Mouse (Mus musculus): Measurements from ENCODE around the gene Ddx17. TPM values are rescaled to one million over a fixed set of nuclear protein-coding genes. Genes with fewer than 3 reads are reported as not detected.

The Ddx17 gene
- polyA plus RNA-seq, 1 experiment from 2014 or later = 62.9 TPM

GRCm38 (mm10) chr15:79502891-79503341 is 43.6 kb downstream of the Ddx17 start:
- Histone ChIP-seq H3K9me3 (no peaks in the 10 kb centered on the region), H3K9ac (no peak overlapping the region), H3K4me3 (no peak overlapping the region), H3K36me3 (no peaks in the 10 kb centered on the region), H3K27me3 (peaks cover 98% of the 10 kb centered on the region), H3K27ac (no peak overlapping the region), H3K4me1 (peaks cover 18% of the 10 kb centered on the region), H3K4me2 (replicated peaks) (no peak overlapping the region)
- 16% methylated on average over 18 of the region's 18 CpGs for WGBS
- no peak for ATAC-seq (ENCODE audit: low FRiP score, low read depth)

- Histone ChIP-seq H3K9ac (no peak overlapping the region), H3K4me1 (peaks cover 8% of the 10 kb centered on the region; the same call in 1 of the 2 replicates), H3K4me2 (replicated peaks) (no peak overlapping the region), H3K36me3 (no peaks in the 10 kb centered on the region), H3K4me3 (no peak overlapping the region), H3K27me3 (peaks cover 80% of the 10 kb centered on the region), H3K9me3 (no peaks in the 10 kb centered on the region), H3K27ac (no peak overlapping the region)
- 82% methylated on average over 17 of the region's 17 CpGs for WGBS
- no peak for ATAC-seq (ENCODE audit: low FRiP score, low read depth)
These were observed 46.4 kb downstream of the Ddx17 start for GRCm38 (mm10) chr15:79500110-79500509.

- H3K27me3 ChIP-seq = peaks cover 71% of the 10 kb centered on the region
- H3K27ac ChIP-seq = no peak overlapping the region
- WGBS = 47% methylated on average over 18 of the region's 18 CpGs
- H3K4me1 ChIP-seq = no peaks in the 10 kb centered on the region
- no peaks in the 10 kb centered on the region for H3K9me3 ChIP-seq
- no peak overlapping the region for H3K4me2 ChIP-seq (replicated peaks)
- no peaks in the 10 kb centered on the region for H3K36me3 ChIP-seq
- no peak overlapping the region for H3K9ac ChIP-seq
- H3K4me3 ChIP-seq = no peak overlapping the region
- ATAC-seq (ENCODE audit: low FRiP score, low read depth) = no peak
These were observed 53.0 kb downstream of the Ddx17 start for GRCm38 (mm10) chr15:79493527-79493926.

GRCm38 (mm10) chr15:79489463-79489862 is 57.1 kb downstream of the Ddx17 start:
- no peak overlapping the region for H3K27ac ChIP-seq
- H3K27me3 ChIP-seq = peaks cover 48% of the 10 kb centered on the region
- 68% methylated on average over 11 of the region's 11 CpGs for WGBS
- no peaks in the 10 kb centered on the region for H3K36me3 ChIP-seq
- no peak for ATAC-seq (ENCODE audit: low FRiP score, low read depth)
- H3K4me2 ChIP-seq (replicated peaks) = no peak overlapping the region
- H3K9me3 ChIP-seq = no peaks in the 10 kb centered on the region
- no peak overlapping the region for H3K9ac ChIP-seq
- no peaks in the 10 kb centered on the region for H3K4me1 ChIP-seq
- no peak overlapping the region for H3K4me3 ChIP-seq

- H3K36me3 ChIP-seq = no peaks in the 10 kb centered on the region
- H3K27ac ChIP-seq = no peak overlapping the region
- ATAC-seq (ENCODE audit: low FRiP score, low read depth) = no peak; the same call in 1 of the 2 replicates
- H3K9me3 ChIP-seq = no peaks in the 10 kb centered on the region
- peaks cover 46% of the 10 kb centered on the region for H3K27me3 ChIP-seq
- H3K4me1 ChIP-seq = no peaks in the 10 kb centered on the region
- H3K4me3 ChIP-seq = no peak overlapping the region
- 7% methylated on average over 15 of the region's 15 CpGs for WGBS
- H3K9ac ChIP-seq = no peak overlapping the region
- H3K4me2 ChIP-seq (replicated peaks) = no peak overlapping the region; the same call in 1 of the 2 replicates
These were observed 65.3 kb downstream of the Ddx17 start for GRCm38 (mm10) chr15:79481181-79481688.

Small RNAs within 50 kb of the gene (microRNA-seq; reads per million reads assigned to microRNA genes)
- not detected for gene Gm27903

Other genes starting within 250 kb of the Ddx17 start
- 11.7 and 12.7 TPM in 2 replicates for gene Pla2g6, start 218.4 kb downstream of the Ddx17 start, polyA plus RNA-seq (2015; fragmentation: Nextera tagmentation; extraction: Ambion mirVana)
- 2.2 and 2.4 TPM in 2 replicates for gene Maff, start 200.1 kb downstream of the Ddx17 start, polyA plus RNA-seq (2015; fragmentation: Nextera tagmentation; extraction: Ambion mirVana)
- gene Tmem184b, start 143.2 kb downstream of the Ddx17 start, polyA plus RNA-seq (2015; fragmentation: Nextera tagmentation; extraction: Ambion mirVana) = 70.8 and 77.6 TPM in 2 replicates
- gene Csnk1e, start 91.2 kb downstream of the Ddx17 start, polyA plus RNA-seq (2015; fragmentation: Nextera tagmentation; extraction: Ambion mirVana) = 109 and 116 TPM in 2 replicates
- gene Kcnj4, start 41.5 kb downstream of the Ddx17 start, polyA plus RNA-seq (2015; fragmentation: Nextera tagmentation; extraction: Ambion mirVana) = not detected in 2 replicates
- gene Kdelr3, start 30.3 kb downstream of the Ddx17 start, polyA plus RNA-seq (2015; fragmentation: Nextera tagmentation; extraction: Ambion mirVana) = 123 and 133 TPM in 2 replicates
- 2.7 and 3.2 TPM in 2 replicates for gene Dmc1, start 58.4 kb upstream of the Ddx17 start, polyA plus RNA-seq (2015; fragmentation: Nextera tagmentation; extraction: Ambion mirVana)
- gene Fam227a, start 112.2 kb upstream of the Ddx17 start, polyA plus RNA-seq (2015; fragmentation: Nextera tagmentation; extraction: Ambion mirVana) = 1.4 and 2.2 TPM in 2 replicates
- gene Cby1, start 112.5 kb upstream of the Ddx17 start, polyA plus RNA-seq (2015; fragmentation: Nextera tagmentation; extraction: Ambion mirVana) = 55.1 and 59.5 TPM in 2 replicates
- gene Tomm22, start 124.1 kb upstream of the Ddx17 start, polyA plus RNA-seq (2015; fragmentation: Nextera tagmentation; extraction: Ambion mirVana) = 221 and 226 TPM in 2 replicates
- gene Josd1, start 141.2 kb upstream of the Ddx17 start, polyA plus RNA-seq (2015; fragmentation: Nextera tagmentation; extraction: Ambion mirVana) = 24.8 and 26.7 TPM in 2 replicates
- 37.1 and 40.8 TPM in 2 replicates for gene Gtpbp1, start 144.1 kb upstream of the Ddx17 start, polyA plus RNA-seq (2015; fragmentation: Nextera tagmentation; extraction: Ambion mirVana)
- gene Sun2, start 195.8 kb upstream of the Ddx17 start, polyA plus RNA-seq (2015; fragmentation: Nextera tagmentation; extraction: Ambion mirVana) = 5.5 and 7.8 TPM in 2 replicates
- gene Dnal4, start 231.1 kb upstream of the Ddx17 start, polyA plus RNA-seq (2015; fragmentation: Nextera tagmentation; extraction: Ambion mirVana) = 69.5 and 74.1 TPM in 2 replicates